Mouse (Mus musculus): ENCODE measurements around the gene Ypel3.
"Not testable (repeated sequence)": the region's sequence is repeated elsewhere in the genome, so short reads cannot be mapped to it uniquely, and the experiment has no call there.

Gene Ypel3

GRCm38 (mm10) chr7:126765540-126765939, 11.2 kb upstream of the Ypel3 start:
- ATAC-seq (ENCODE audit: insufficient number of reproducible peaks, low FRiP score, low TSS enrichment) = no peak

- ATAC-seq (ENCODE audit: insufficient number of reproducible peaks, low FRiP score, low TSS enrichment) = no peak
Observed at GRCm38 (mm10) chr7:126766201-126766600, 10.6 kb upstream of the Ypel3 start, which contains the start of gene Gdpd3. Gene Gdpd3, plus strand, starts transcription at chr7:126766334.

GRCm38 (mm10) chr7:126767001-126767400, 9.8 kb upstream of the Ypel3 start:
- no peak for ATAC-seq (ENCODE audit: insufficient number of reproducible peaks, low FRiP score, low TSS enrichment)

GRCm38 (mm10) chr7:126770784-126771183, 6.0 kb upstream of the Ypel3 start:
- no peak for ATAC-seq (ENCODE audit: insufficient number of reproducible peaks, low FRiP score, low TSS enrichment)

- no peak for ATAC-seq (ENCODE audit: insufficient number of reproducible peaks, low FRiP score, low TSS enrichment)
Observed at GRCm38 (mm10) chr7:126773351-126773750, 3.4 kb upstream of the Ypel3 start.

- no peak for ATAC-seq (ENCODE audit: insufficient number of reproducible peaks, low FRiP score, low TSS enrichment)
Observed at GRCm38 (mm10) chr7:126774463-126774862, 2.3 kb upstream of the Ypel3 start.

GRCm38 (mm10) chr7:126775185-126775977, 1.4 kb upstream of the Ypel3 start:
- ATAC-seq (ENCODE audit: insufficient number of reproducible peaks, low FRiP score, low TSS enrichment) = no peak

- no peak for ATAC-seq (ENCODE audit: insufficient number of reproducible peaks, low FRiP score, low TSS enrichment)
Observed at GRCm38 (mm10) chr7:126775978-126776234, 849 bp upstream of the Ypel3 start.

GRCm38 (mm10) chr7:126777476-126777875, 721 bp downstream of the Ypel3 start:
- no peak for ATAC-seq (ENCODE audit: insufficient number of reproducible peaks, low FRiP score, low TSS enrichment)

GRCm38 (mm10) chr7:126778147-126778546, 1.4 kb downstream of the Ypel3 start:
- ATAC-seq (ENCODE audit: insufficient number of reproducible peaks, low FRiP score, low TSS enrichment) = no peak

GRCm38 (mm10) chr7:126779101-126779500, 2.3 kb downstream of the Ypel3 start:
- not testable (repeated sequence) for ATAC-seq (ENCODE audit: insufficient number of reproducible peaks, low FRiP score, low TSS enrichment)

- ATAC-seq (ENCODE audit: insufficient number of reproducible peaks, low FRiP score, low TSS enrichment) = no peak
Observed at GRCm38 (mm10) chr7:126779983-126780970, 3.5 kb downstream of the Ypel3 start.

- no peak for ATAC-seq (ENCODE audit: insufficient number of reproducible peaks, low FRiP score, low TSS enrichment)
Observed at GRCm38 (mm10) chr7:126780971-126781635, 4.3 kb downstream of the Ypel3 start, which contains the start of gene Tbx6. Gene Tbx6, plus strand, starts transcription at chr7:126781483.

- no peak for ATAC-seq (ENCODE audit: insufficient number of reproducible peaks, low FRiP score, low TSS enrichment)
Observed at GRCm38 (mm10) chr7:126781661-126782370, 5.1 kb downstream of the Ypel3 start.

GRCm38 (mm10) chr7:126782693-126783092, 5.9 kb downstream of the Ypel3 start:
- ATAC-seq (ENCODE audit: insufficient number of reproducible peaks, low FRiP score, low TSS enrichment) = no peak

- no peak for ATAC-seq (ENCODE audit: insufficient number of reproducible peaks, low FRiP score, low TSS enrichment)
Observed at GRCm38 (mm10) chr7:126784469-126784868, 7.7 kb downstream of the Ypel3 start.

- no peak for ATAC-seq (ENCODE audit: insufficient number of reproducible peaks, low FRiP score, low TSS enrichment)
Observed at GRCm38 (mm10) chr7:126785056-126785455, 8.3 kb downstream of the Ypel3 start.

- no peak for ATAC-seq (ENCODE audit: insufficient number of reproducible peaks, low FRiP score, low TSS enrichment)
Observed at GRCm38 (mm10) chr7:126786142-126786541, 9.4 kb downstream of the Ypel3 start.

GRCm38 (mm10) chr7:126789141-126789540, 12.4 kb downstream of the Ypel3 start:
- ATAC-seq (ENCODE audit: insufficient number of reproducible peaks, low FRiP score, low TSS enrichment) = no peak

Data from cerebellum, adult (tissue).